In genomic region chr10:66825737-66826136, GRCm38 (mm10) we compare ENCODE assay signal across 33 mouse cellular contexts.
"Had no signal": no experiment of that assay in that cellular context is flagged by ENCODE, and none has a peak within 500 bp of the region (broad histone marks: within the 10 kb centered on the region; RNA-seq: fewer than 3 reads in every experiment).

No protein-coding gene starts in this region.

- ATAC-seq: hindbrain, embryonic 16.5 days; hindbrain, postnatal 0 days; inflammation-experienced regulatory T-cells, adult 6 months; intestine, embryonic 15.5 days; intestine, embryonic 16.5 days; intestine, postnatal 0 days had no signal

- H3K4me2 ChIP-seq: heart, embryonic 11.5 days; heart, embryonic 12.5 days; heart, embryonic 13.5 days; heart, embryonic 15.5 days; hindbrain, embryonic 12.5 days; hindbrain, embryonic 13.5 days; hindbrain, embryonic 14.5 days; hindbrain, embryonic 15.5 days; intestine, embryonic 15.5 days; kidney, embryonic 15.5 days had no signal

- H3K4me3 ChIP-seq: heart, embryonic 12.5 days; heart, embryonic 13.5 days; heart, embryonic 15.5 days; hindbrain, embryonic 10.5 days; hindbrain, embryonic 12.5 days; hindbrain, embryonic 13.5 days; hindbrain, embryonic 15.5 days; intestine, embryonic 15.5 days; kidney, embryonic 15.5 days; layer of hippocampus, adult 2 months; left cerebral cortex, adult 2 months had no signal

- H3K27me3 ChIP-seq: heart, embryonic 12.5 days; heart, embryonic 13.5 days; heart, embryonic 15.5 days; hindbrain, embryonic 12.5 days; hindbrain, embryonic 13.5 days; hindbrain, embryonic 15.5 days; intestine, embryonic 15.5 days; kidney, embryonic 15.5 days had no signal

- H3K36me3 ChIP-seq: heart, embryonic 12.5 days; heart, embryonic 13.5 days; heart, embryonic 15.5 days; hindbrain, embryonic 10.5 days; hindbrain, embryonic 12.5 days; hindbrain, embryonic 13.5 days; hindbrain, embryonic 15.5 days; intestine, embryonic 15.5 days; kidney, embryonic 15.5 days had no signal

- H3K4me1 ChIP-seq: heart, embryonic 12.5 days; heart, embryonic 13.5 days; heart, embryonic 15.5 days; hindbrain, embryonic 10.5 days; hindbrain, embryonic 12.5 days; hindbrain, embryonic 13.5 days; hindbrain, embryonic 15.5 days; intestine, embryonic 15.5 days had no signal

- H3K9me3 ChIP-seq: heart, embryonic 15.5 days; hindbrain, embryonic 10.5 days; hindbrain, embryonic 13.5 days; hindbrain, embryonic 15.5 days; intestine, embryonic 15.5 days; kidney, embryonic 15.5 days had no signal

- H3K9ac ChIP-seq: heart, embryonic 12.5 days; heart, embryonic 13.5 days; heart, embryonic 15.5 days; hindbrain, embryonic 12.5 days; hindbrain, embryonic 13.5 days; hindbrain, embryonic 14.5 days; hindbrain, embryonic 15.5 days; intestine, embryonic 15.5 days; kidney, embryonic 15.5 days had no signal

- H3K27ac ChIP-seq: heart, embryonic 13.5 days; heart, embryonic 15.5 days; hindbrain, embryonic 10.5 days; hindbrain, embryonic 12.5 days; hindbrain, embryonic 13.5 days; hindbrain, embryonic 14.5 days; hindbrain, embryonic 15.5 days; hindbrain, postnatal 0 days; intestine, embryonic 15.5 days; kidney, embryonic 15.5 days; kidney, postnatal 0 days; layer of hippocampus, adult 2 months; left cerebral cortex, adult 2 months had no signal

- DNase-seq: heart, postnatal 14 days; heart, postnatal 36 days; heart, postnatal 4 days; kidney, adult 11 months; kidney, adult 18-20 months; kidney, adult 8-10 months; kidney, adult 9 months; kidney, postnatal 10 days; kidney, postnatal 14 days; kidney, postnatal 25 days; kidney, postnatal 36 days; kidney, postnatal 4 days; layer of hippocampus, adult 9-11 months; layer of hippocampus, postnatal 36 days had no signal
